Mouse (Mus musculus) small intestine, adult 2 months (tissue): ENCODE measurements around the gene Ehbp1.

Source experiments
- CTCF ChIP-seq: fragments of 200-500 bp; IDR thresholded peaks from 2 replicates; pipeline ENCODE4 v1.5.1; 2012; ENCODE audit warnings: low read depth, mild to moderate bottlenecking, control low read depth, inconsistent platforms, low read length, moderate library complexity, mixed read lengths; ENCODE audit not compliant: insufficient replicate concordance, insufficient read length; ENCODE audit errors: extremely low read depth
- POLR2A ChIP-seq: fragments of 200-500 bp; IDR thresholded peaks from 2 replicates; pipeline ENCODE4 v1.6.1; 2012; ENCODE audit warnings: low read depth, mild to moderate bottlenecking, control low read depth, inconsistent platforms, low read length, moderate library complexity

DNA sequence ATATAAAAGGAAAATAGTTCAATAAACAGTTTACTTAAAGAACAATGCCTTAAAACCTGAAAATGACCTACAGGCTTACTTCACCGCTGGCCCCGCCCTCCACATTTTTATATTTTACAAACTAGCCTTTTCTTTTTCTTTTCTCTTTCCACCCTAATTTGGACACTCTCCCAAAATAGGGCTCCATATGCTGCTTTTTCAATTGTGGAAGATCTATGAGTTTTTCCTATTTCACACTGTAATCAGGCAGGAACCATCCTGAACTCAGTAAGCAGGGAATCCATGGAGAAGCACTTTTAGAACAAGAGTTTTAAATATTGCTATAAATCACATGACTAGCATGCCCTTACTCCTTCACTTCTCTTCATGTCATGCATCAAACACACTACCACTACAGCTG, 216.9 kb downstream of the Ehbp1 start:
- TF ChIP-seq POLR2A (no peak), CTCF (no peak)
